Mouse (Mus musculus) embryonic facial prominence, embryonic 14.5 days (tissue): ENCODE results near the gene Col23a1. TPM values are rescaled to one million over a fixed set of nuclear protein-coding genes. Genes with fewer than 3 reads are reported as not detected.

Experiments
- ATAC-seq: fragments of 200-750 bp; cut with Nextera tagmentation; 2 replicates; pipeline ENCODE4 v1.8.0; 2017; ENCODE audit warnings: low read depth, moderate number of reproducible peaks, moderate TSS enrichment
- DNase-seq: peaks from one replicate; pipeline ENCODE4 v3.0.0-alpha.2; 2015; ENCODE audit warnings: low spot score
- H3K27ac ChIP-seq: fragments of 300-500 bp; sonication (generic); replicated peaks from 2 replicates; pipeline ENCODE4 v1.5.1; 2014; ENCODE audit warnings: low read depth, mild to moderate bottlenecking, low read length, moderate library complexity
- H3K27me3 ChIP-seq: fragments of 300-500 bp; sonication (generic); replicated peaks from 2 replicates; pipeline ENCODE4 v1.6.1; 2014; ENCODE audit warnings: low read length; ENCODE audit not compliant: control insufficient read depth, insufficient read depth
- H3K36me3 ChIP-seq: fragments of 300-500 bp; sonication (generic); 2 replicates; pipeline ENCODE4 v1.6.1; 2014; ENCODE audit warnings: low read length, mixed read lengths; ENCODE audit not compliant: control insufficient read depth, insufficient read depth
- H3K4me1 ChIP-seq: fragments of 300-500 bp; sonication (generic); 2 replicates; pipeline ENCODE4 v1.6.1; 2014; ENCODE audit warnings: antibody characterized with exemption, low read length; ENCODE audit not compliant: control insufficient read depth, insufficient read depth
- H3K4me2 ChIP-seq: fragments of 300-500 bp; sonication (generic); 2 replicates; pipeline ENCODE4 v1.6.1; 2014; ENCODE audit warnings: low read depth, mild to moderate bottlenecking, low read length, moderate library complexity, mixed read lengths
- H3K4me3 ChIP-seq: fragments of 300-500 bp; sonication (generic); 2 replicates; pipeline ENCODE4 v1.5.1; 2014; ENCODE audit warnings: low read depth, mild to moderate bottlenecking, low read length
- H3K9ac ChIP-seq: fragments of 300-500 bp; sonication (generic); 2 replicates; pipeline ENCODE4 v1.6.1; 2014; ENCODE audit warnings: low read depth, mild to moderate bottlenecking, low read length, moderate library complexity, mixed read lengths
- H3K9me3 ChIP-seq: fragments of 300-500 bp; sonication (generic); 2 replicates; pipeline ENCODE4 v1.6.1; 2016; ENCODE audit warnings: low read length; ENCODE audit not compliant: control insufficient read depth
- WGBS: fragments of 180-500 bp; shearing (Covaris S2); extraction: QIAGEN DNeasy Blood & Tissue Kit; methylation state at CpG from one replicate; pipeline ENCODE4 v1.1.7; 2014; 5-methylcytosine and 5-hydroxymethylcytosine counted together
- polyA plus RNA-seq: library from polyadenylated mRNA; unstranded; fragments of >200 nt; fragmentation: Nextera tagmentation; extraction: Ambion mirVana; gene quantifications from 2 replicates; pipeline ENCODE4 v1.2.1, GENCODE M21; 2014

The Col23a1 gene
- polyA plus RNA-seq, 1 experiment from 2014 or later: 20.2 TPM

DNA sequence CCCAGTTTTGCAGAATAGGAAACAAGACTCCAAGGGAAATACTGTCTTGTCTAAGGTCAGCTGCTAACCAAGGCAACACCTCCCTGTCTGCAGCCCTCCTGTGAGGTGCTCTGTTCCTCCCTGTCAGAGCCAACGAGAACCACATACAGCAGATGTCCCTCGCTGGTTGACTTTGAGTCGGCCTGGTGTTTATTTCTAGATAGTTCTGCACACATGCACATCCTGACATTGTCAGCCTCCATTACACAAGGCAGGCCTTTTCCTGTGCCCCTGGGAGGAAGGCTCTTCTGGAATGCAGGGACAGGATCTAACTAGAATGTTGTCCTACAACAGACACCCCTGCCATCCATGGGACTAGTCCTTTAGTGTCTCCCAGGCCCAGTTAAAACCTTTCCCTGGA, 231.7 kb downstream of the Col23a1 start:
- H3K4me1 ChIP-seq: peaks cover 14% of the 10 kb centered on the region
- no peak overlapping the region for H3K4me3 ChIP-seq
- H3K9me3 ChIP-seq: no peaks in the 10 kb centered on the region
- H3K9ac ChIP-seq: no peak overlapping the region
- no peak for ATAC-seq
- H3K27ac ChIP-seq: no peak overlapping the region
- no peak for DNase-seq
- H3K27me3 ChIP-seq: no peaks in the 10 kb centered on the region
- 33% methylated on average over 3 of the region's 3 CpGs for WGBS
- H3K4me2 ChIP-seq: no peak overlapping the region
- no peaks in the 10 kb centered on the region for H3K36me3 ChIP-seq

DNA sequence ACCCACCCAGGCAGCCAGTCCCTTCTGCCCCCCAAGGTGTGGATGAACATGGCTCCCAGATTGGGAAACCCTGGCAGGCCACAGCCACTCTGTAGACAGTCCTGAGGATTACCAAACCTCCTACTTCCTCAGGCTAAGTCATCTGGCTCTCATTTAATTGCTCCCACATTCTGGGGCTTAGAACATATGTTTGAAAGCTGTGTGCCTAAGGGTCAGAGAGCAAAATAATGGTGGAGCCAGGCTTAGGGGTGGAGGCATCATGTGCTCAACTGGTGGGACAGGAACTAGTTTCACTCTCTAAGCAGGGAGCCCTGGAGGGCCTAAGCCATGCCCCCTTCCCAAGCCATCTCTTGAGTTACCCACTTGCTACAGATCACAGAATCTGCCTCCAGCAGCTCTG, 233.5 kb downstream of the Col23a1 start:
- Histone ChIP-seq H3K4me1 (peaks cover 26% of the 10 kb centered on the region), H3K9me3 (no peaks in the 10 kb centered on the region), H3K4me2 (no peak overlapping the region), H3K27me3 (no peaks in the 10 kb centered on the region), H3K27ac (no peak overlapping the region), H3K36me3 (no peaks in the 10 kb centered on the region), H3K9ac (no peak overlapping the region), H3K4me3 (no peak overlapping the region)
- no peak for ATAC-seq
- no peak for DNase-seq

DNA sequence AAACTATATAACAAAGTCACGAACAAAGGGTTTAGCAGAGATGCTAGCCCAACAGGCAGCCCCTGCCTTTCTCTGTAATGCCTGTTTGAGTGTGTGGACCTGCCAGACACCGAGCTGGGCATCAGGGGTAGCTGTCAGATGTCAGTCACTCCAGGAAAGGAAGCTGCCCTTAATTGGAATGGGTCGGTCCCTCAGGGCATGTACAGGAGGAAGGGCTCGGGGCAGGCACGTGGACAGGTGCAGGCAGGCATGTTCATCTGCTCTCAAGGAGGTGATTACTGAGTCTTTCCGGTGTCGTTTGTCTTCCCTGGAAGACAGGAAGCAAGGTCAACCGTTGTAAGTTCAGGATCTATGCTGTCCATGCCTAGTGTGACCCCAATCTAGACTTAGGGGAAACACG, 233.9 kb downstream of the Col23a1 start:
- Histone ChIP-seq H3K9me3 (no peaks in the 10 kb centered on the region), H3K27ac (no peak overlapping the region), H3K9ac (no peak overlapping the region), H3K27me3 (no peaks in the 10 kb centered on the region), H3K4me1 (peaks cover 24% of the 10 kb centered on the region), H3K4me3 (no peak overlapping the region), H3K36me3 (no peaks in the 10 kb centered on the region), H3K4me2 (no peak overlapping the region)
- no peak for ATAC-seq
- 27% methylated on average over 9 of the region's 9 CpGs for WGBS
- DNase-seq: no peak

DNA sequence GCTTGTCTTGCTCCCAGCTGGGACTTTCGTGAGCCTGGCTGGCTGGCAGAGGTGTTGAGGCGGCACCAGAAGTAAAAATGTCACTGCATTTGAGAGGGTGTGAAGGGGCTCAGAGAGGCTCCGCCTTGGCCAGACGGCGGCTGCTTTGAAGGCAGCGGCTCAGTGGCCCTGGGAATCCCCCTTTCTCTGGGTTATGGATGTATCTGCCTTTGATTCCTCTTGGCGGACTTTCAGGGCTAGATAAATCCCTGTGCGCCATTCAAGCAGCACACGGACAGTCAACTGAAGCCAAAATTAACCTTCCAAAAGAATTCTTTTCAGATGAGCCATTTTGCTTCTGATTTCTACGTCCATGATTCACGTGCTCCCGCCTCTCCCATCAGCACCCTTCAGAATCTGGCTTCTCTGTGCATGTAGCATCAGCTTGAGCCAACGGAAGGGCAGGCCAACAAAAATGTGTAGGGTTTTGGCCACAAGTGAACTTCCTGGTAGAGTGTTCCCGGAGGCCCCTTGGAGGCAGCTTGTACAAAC, 237.0 kb downstream of the Col23a1 start:
- ATAC-seq (no peak), DNase-seq (peak; percentile 68)
- no peak overlapping the region for H3K4me3 ChIP-seq
- peaks cover 19% of the 10 kb centered on the region for H3K4me1 ChIP-seq
- no peak overlapping the region for H3K4me2 ChIP-seq
- H3K36me3 ChIP-seq: no peaks in the 10 kb centered on the region
- 41% methylated on average over 14 of the region's 14 CpGs for WGBS
- no peaks in the 10 kb centered on the region for H3K9me3 ChIP-seq
- H3K27me3 ChIP-seq: no peaks in the 10 kb centered on the region
- H3K27ac ChIP-seq: no peak overlapping the region
- peak overlapping the region; percentile 11; the same call in 1 of the 2 replicates for H3K9ac ChIP-seq

DNA sequence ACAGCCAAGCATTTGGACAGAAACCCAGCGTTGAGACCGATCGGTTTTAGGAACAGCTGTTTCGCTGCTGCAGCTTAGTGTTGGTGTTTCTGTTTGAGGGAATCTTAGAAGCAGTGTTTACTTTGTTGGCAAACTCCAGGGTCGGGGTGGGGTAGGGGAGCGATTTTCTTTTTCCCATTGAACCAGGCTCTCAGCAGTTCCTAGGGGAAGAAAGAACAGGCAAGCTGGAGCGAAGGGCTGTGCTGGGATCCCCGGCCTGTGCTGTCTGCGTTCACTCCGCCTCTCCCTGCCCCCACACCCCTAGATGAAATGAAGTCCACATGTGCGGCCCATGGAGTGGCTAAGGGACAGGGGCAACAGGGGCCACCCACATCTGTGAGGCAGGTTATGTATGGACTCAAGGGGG, 243.4 kb downstream of the Col23a1 start:
- Histone ChIP-seq H3K36me3 (no peaks in the 10 kb centered on the region), H3K27me3 (no peaks in the 10 kb centered on the region), H3K9ac (0 out of 2 replicates have a peak overlapping the region, but pooled peaks have one; percentile 28), H3K9me3 (no peaks in the 10 kb centered on the region), H3K27ac (peak overlapping the region; percentile 61; the same call in 1 of the 2 replicates), H3K4me1 (peaks cover 6% of the 10 kb centered on the region), H3K4me3 (no peak overlapping the region), H3K4me2 (0 out of 2 replicates have a peak overlapping the region, but pooled peaks have one; percentile 11)
- DNase-seq: peak; percentile 71
- ATAC-seq: peak; percentile 51
- WGBS: 12% methylated on average over 11 of the region's 11 CpGs

DNA sequence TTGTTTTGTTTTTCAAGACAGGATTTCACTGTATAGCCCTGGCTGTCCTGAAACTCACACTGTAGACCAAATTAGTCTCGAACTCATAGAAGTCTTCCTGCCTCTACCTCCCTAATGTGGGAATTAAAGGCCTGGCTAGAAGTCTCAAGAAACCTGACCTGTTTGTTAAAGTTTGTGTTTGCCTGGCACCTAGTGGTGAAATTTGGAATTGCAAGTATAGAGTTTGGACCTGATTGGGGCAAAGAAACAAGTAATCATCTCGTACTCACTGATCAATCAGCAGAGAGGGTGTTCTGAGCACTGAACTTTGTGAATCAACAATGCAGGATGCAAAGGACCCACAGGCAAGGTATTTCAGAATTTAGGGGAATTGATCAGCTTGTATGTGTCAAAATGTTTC, 244.6 kb downstream of the Col23a1 start:
- H3K27ac ChIP-seq: no peak overlapping the region
- no peaks in the 10 kb centered on the region for H3K36me3 ChIP-seq
- no peak overlapping the region for H3K4me2 ChIP-seq
- no peaks in the 10 kb centered on the region for H3K9me3 ChIP-seq
- no peak overlapping the region for H3K4me3 ChIP-seq
- ATAC-seq (no peak), DNase-seq (peak; percentile 57)
- peaks cover 8% of the 10 kb centered on the region for H3K4me1 ChIP-seq
- WGBS: 21% methylated on average over 2 of the region's 2 CpGs
- H3K9ac ChIP-seq: no peak overlapping the region
- no peaks in the 10 kb centered on the region for H3K27me3 ChIP-seq

DNA sequence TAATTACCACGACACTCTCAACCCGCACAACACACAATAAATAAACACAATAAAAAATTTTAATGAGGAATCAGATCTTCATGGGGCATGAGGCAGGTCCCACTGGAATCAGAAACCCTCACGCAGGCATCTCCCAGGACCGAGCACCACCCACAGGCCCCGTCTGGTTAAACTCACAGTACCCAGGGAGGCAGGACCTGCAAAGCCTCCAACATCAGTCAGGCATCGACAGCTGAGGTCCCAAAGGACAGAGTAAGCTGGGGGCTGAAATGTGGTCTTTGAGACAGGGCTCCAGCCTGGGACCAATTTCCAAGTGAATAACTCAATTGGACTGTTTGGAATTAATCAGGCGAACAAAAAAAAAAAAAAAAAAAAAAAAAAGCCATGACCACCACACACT, 248.7 kb downstream of the Col23a1 start:
- no peaks in the 10 kb centered on the region for H3K36me3 ChIP-seq
- H3K27ac ChIP-seq: no peak overlapping the region
- peak; percentile 26 for DNase-seq
- ATAC-seq: no peak
- H3K27me3 ChIP-seq: no peaks in the 10 kb centered on the region
- 27% methylated on average over 7 of the region's 7 CpGs for WGBS
- no peak overlapping the region for H3K9ac ChIP-seq
- no peak overlapping the region for H3K4me2 ChIP-seq
- H3K9me3 ChIP-seq: no peaks in the 10 kb centered on the region
- no peak overlapping the region for H3K4me3 ChIP-seq
- H3K4me1 ChIP-seq: peaks cover 19% of the 10 kb centered on the region

DNA sequence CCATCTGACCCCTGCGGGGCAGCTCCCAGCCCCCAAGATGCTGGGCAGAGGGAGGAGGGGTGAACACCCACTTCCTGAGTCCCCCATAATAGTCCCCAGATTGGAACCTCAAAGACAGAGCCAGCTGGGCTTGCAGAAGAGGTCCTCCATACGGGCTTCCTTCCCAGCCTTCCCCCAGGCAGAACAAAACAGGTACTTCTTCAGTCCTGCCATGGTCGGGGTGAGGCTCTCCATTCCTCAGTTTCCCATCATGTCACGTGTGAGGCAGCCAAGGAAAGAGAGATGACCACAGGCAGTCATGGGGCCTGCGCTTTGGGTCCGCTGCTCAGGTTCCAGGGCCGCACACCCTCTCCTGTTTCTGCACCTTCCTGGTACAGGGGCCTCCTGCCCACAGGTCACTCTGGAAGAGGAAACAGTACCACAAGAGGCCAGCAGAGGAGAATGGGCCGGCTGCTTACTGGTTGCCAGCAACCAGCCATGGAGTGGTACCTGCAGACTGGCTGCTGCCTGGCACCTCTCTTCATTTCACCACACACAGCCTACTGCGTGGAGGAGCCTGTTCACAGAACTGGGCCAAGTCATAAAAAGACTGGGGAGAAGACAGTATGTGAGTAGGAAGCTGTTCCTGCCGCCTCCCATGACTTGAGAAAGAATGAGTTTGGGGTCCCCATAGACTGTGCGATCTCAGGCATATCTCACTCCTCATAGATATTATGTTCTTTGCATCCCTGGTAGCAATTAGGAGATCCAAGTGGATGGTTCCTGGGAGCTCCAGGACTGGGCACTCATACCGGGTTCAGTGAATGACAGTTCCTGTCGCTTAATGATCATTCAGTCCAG, 249.4 kb downstream of the Col23a1 start:
- DNase-seq: no peak
- H3K4me3 ChIP-seq: no peak overlapping the region
- ATAC-seq: peak; percentile 2; the same call in 1 of the 2 replicates

More for the DNA sequence above, 249.4 kb downstream of the Col23a1 start:
- Histone ChIP-seq H3K4me2 (no peak overlapping the region), H3K27me3 (no peaks in the 10 kb centered on the region), H3K4me1 (peaks cover 23% of the 10 kb centered on the region), H3K36me3 (no peaks in the 10 kb centered on the region), H3K9me3 (no peaks in the 10 kb centered on the region), H3K9ac (no peak overlapping the region), H3K27ac (no peak overlapping the region)
- WGBS: 38% methylated on average over 11 of the region's 13 CpGs
